Mouse (Mus musculus) limb, embryonic 13.5 days (tissue): ENCODE results near the gene Ubc. TPM values are rescaled to one million over a fixed set of nuclear protein-coding genes. Genes with fewer than 3 reads are reported as not detected.

Experiments
- ATAC-seq: fragments of 200-750 bp; cut with Nextera tagmentation; 2 replicates; pipeline ENCODE4 v1.8.0; 2017; ENCODE audit warnings: low read depth, moderate number of reproducible peaks, moderate TSS enrichment; ENCODE audit not compliant: low FRiP score
- H3K27ac ChIP-seq: fragments of 300-500 bp; sonication (generic); 2 replicates; pipeline ENCODE4 v1.5.1; 2015; ENCODE audit warnings: inconsistent platforms, mild to moderate bottlenecking, moderate library complexity
- H3K27me3 ChIP-seq: fragments of 300-500 bp; sonication (generic); 2 replicates; pipeline ENCODE4 v1.6.1; 2015; ENCODE audit warnings: mild to moderate bottlenecking, inconsistent platforms
- H3K36me3 ChIP-seq: fragments of 300-500 bp; sonication (generic); 2 replicates; pipeline ENCODE4 v1.6.1; 2015; ENCODE audit warnings: inconsistent platforms, mild to moderate bottlenecking, moderate library complexity
- H3K4me1 ChIP-seq: fragments of 300-500 bp; sonication (generic); 2 replicates; pipeline ENCODE4 v1.6.1; 2015; ENCODE audit warnings: inconsistent platforms
- H3K4me2 ChIP-seq: fragments of 300-500 bp; sonication (generic); replicated peaks from 2 replicates; pipeline ENCODE4 v1.6.1; 2015; ENCODE audit warnings: inconsistent platforms, mild to moderate bottlenecking, moderate library complexity
- H3K4me3 ChIP-seq: fragments of 300-500 bp; sonication (generic); 2 replicates; pipeline ENCODE4 v1.5.1; 2015; ENCODE audit warnings: moderate library complexity, mild to moderate bottlenecking, inconsistent platforms
- H3K9ac ChIP-seq: fragments of 300-500 bp; sonication (generic); 2 replicates; pipeline ENCODE4 v1.6.1; 2015; ENCODE audit warnings: mild to moderate bottlenecking, inconsistent platforms
- H3K9me3 ChIP-seq: fragments of 300-500 bp; sonication (generic); 2 replicates; pipeline ENCODE4 v1.6.1; 2016; ENCODE audit warnings: inconsistent platforms
- WGBS: fragments of 180-500 bp; shearing (Covaris S2); methylation state at CpG from one replicate; pipeline ENCODE4 v1.1.7; 2015; 5-methylcytosine and 5-hydroxymethylcytosine counted together
- polyA plus RNA-seq: library from polyadenylated mRNA; unstranded; fragments of >200 nt; fragmentation: Nextera tagmentation; extraction: Ambion mirVana; gene quantifications from 2 replicates; pipeline ENCODE4 v1.2.1, GENCODE M21; 2015

The Ubc gene
- polyA plus RNA-seq, 1 experiment from 2014 or later: 1,190 TPM

GRCm38 (mm10) chr5:125337526-125337925 lies 52.5 kb downstream of the Ubc start:
- ATAC-seq: no peak
- H3K27ac ChIP-seq: no peak overlapping the region
- H3K4me1 ChIP-seq: peaks cover 40% of the 10 kb centered on the region
- no peaks in the 10 kb centered on the region for H3K9me3 ChIP-seq
- no peak overlapping the region for H3K4me2 ChIP-seq
- H3K36me3 ChIP-seq: 0 out of 2 replicates have a peak, but pooled peaks cover 3% of the 10 kb centered on the region
- H3K9ac ChIP-seq: no peak overlapping the region
- no peak overlapping the region for H3K4me3 ChIP-seq
- 0 out of 2 replicates have a peak, but pooled peaks cover 4% of the 10 kb centered on the region for H3K27me3 ChIP-seq
- WGBS: 84% methylated on average over 7 of the region's 7 CpGs

DNA sequence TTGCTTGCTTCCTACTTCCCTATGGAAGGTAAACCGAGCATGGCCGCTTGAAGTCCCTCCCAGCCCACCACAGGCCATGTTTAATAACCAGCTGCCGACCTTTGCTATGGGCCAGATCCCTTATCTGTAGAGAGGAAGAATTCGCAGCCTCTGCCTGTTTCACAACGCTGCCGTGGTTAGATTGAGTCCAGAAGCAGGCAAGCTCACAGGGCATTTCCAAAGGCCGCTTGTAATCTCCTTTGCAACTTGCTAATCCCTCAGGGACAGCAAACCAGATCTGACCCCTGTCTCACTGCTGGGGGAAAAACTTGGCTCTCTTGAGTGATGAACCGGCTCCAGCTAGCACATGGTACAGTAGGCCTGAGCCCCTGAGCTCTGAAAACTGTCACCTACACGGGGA lies 53.0 kb downstream of the Ubc start:
- Histone ChIP-seq H3K4me3 (no peak overlapping the region), H3K9ac (no peak overlapping the region), H3K9me3 (no peaks in the 10 kb centered on the region), H3K4me1 (peaks cover 41% of the 10 kb centered on the region), H3K27ac (no peak overlapping the region), H3K27me3 (0 out of 2 replicates have a peak, but pooled peaks cover 4% of the 10 kb centered on the region), H3K36me3 (0 out of 2 replicates have a peak, but pooled peaks cover 3% of the 10 kb centered on the region), H3K4me2 (no peak overlapping the region)
- 55% methylated on average over 9 of the region's 9 CpGs for WGBS
- ATAC-seq: no peak

Other genes with a start within 250 kb of the Ubc start
- 33.9 and 34.9 TPM in 2 replicates for gene Ncor2, start 211.0 kb downstream of the Ubc start, polyA plus RNA-seq
- 44.3 and 44.4 TPM in 2 replicates for gene Scarb1, start 49.1 kb downstream of the Ubc start, polyA plus RNA-seq
- gene Gm10382, start 880 bp downstream of the Ubc start, polyA plus RNA-seq: 0.34 and 0.41 TPM in 2 replicates
- gene Dhx37, start 43.9 kb upstream of the Ubc start, polyA plus RNA-seq: 12.1 and 12.9 TPM in 2 replicates
- 37.3 and 38.1 TPM in 2 replicates for gene Bri3bp, start 51.4 kb upstream of the Ubc start, polyA plus RNA-seq
- gene Aacs, start 85.6 kb upstream of the Ubc start, polyA plus RNA-seq: 35.2 and 35.3 TPM in 2 replicates
- gene Tmem132b, start 141.6 kb upstream of the Ubc start, polyA plus RNA-seq: 0.14 and 0.23 TPM in 2 replicates